Mouse (Mus musculus) forebrain, embryonic 11.5 days (tissue): ENCODE data around the gene Casd1. TPM values are rescaled to one million over a fixed set of nuclear protein-coding genes. Genes with fewer than 3 reads are reported as not detected.

Source experiments
- polyA plus RNA-seq: library from polyadenylated mRNA; unstranded; fragments of >200 nt; fragmentation: Nextera tagmentation; extraction: Ambion mirVana; gene quantifications from 2 replicates; pipeline ENCODE4 v1.2.1, GENCODE M21; 2014

Casd1 gene
- polyA plus RNA-seq, 1 experiment from 2014 or later, result 42.1 TPM

Other genes with a start within 250 kb of the Casd1 start
- 140 and 149 TPM in 2 replicates for gene Col1a2, start 96.0 kb upstream of the Casd1 start, polyA plus RNA-seq
- 57.1 and 59.3 TPM in 2 replicates for gene Sgce, start 146.4 kb downstream of the Casd1 start, polyA plus RNA-seq
- gene Peg10, start 146.5 kb downstream of the Casd1 start, polyA plus RNA-seq, result 17.5 and 19.0 TPM in 2 replicates